Mouse (Mus musculus) forebrain, embryonic 14.5 days (tissue): ENCODE data around the gene Radil. TPM values are rescaled to one million over a fixed set of nuclear protein-coding genes. Genes with fewer than 3 reads are reported as not detected.

Experiments
- ATAC-seq: fragments of 200-750 bp; cut with Nextera tagmentation; 2 replicates; pipeline ENCODE4 v1.8.0; 2017; ENCODE audit warnings: mild to moderate bottlenecking, moderate library complexity
- DNase-seq: peaks from one replicate; pipeline ENCODE4 v3.0.0-alpha.2; 2015; ENCODE audit warnings: low spot score
- H3K27ac ChIP-seq: fragments of 300-500 bp; sonication (generic); 2 replicates; pipeline ENCODE4 v1.5.1; 2014; ENCODE audit warnings: low read depth, mild to moderate bottlenecking, control low read depth, low read length, moderate library complexity
- H3K27me3 ChIP-seq: fragments of 300-500 bp; sonication (generic); replicated peaks from 2 replicates; pipeline ENCODE4 v1.6.1; 2014; ENCODE audit warnings: low read length, control low read depth, mixed read lengths; ENCODE audit not compliant: control insufficient read depth, insufficient read depth
- H3K36me3 ChIP-seq: fragments of 300-500 bp; sonication (generic); 2 replicates; pipeline ENCODE4 v1.6.1; 2014; ENCODE audit warnings: low read length, control low read depth; ENCODE audit not compliant: control insufficient read depth, insufficient read depth
- H3K4me1 ChIP-seq: fragments of 300-500 bp; sonication (generic); 2 replicates; pipeline ENCODE4 v1.6.1; 2014; ENCODE audit warnings: antibody characterized with exemption, low read length, control low read depth; ENCODE audit not compliant: control insufficient read depth, insufficient read depth
- H3K4me2 ChIP-seq: fragments of 300-500 bp; sonication (generic); 2 replicates; pipeline ENCODE4 v1.6.1; 2014; ENCODE audit warnings: mild to moderate bottlenecking, control low read depth, low read length
- H3K4me3 ChIP-seq: fragments of 300-500 bp; sonication (generic); 2 replicates; pipeline ENCODE4 v1.5.1; 2014; ENCODE audit warnings: low read depth, low read length, control low read depth
- H3K9ac ChIP-seq: fragments of 300-500 bp; sonication (generic); 2 replicates; pipeline ENCODE4 v1.6.1; 2014; ENCODE audit warnings: mild to moderate bottlenecking, low read length, control low read depth, moderate library complexity
- H3K9me3 ChIP-seq: fragments of 300-500 bp; sonication (generic); replicated peaks from 2 replicates; pipeline ENCODE4 v1.6.1; 2016; ENCODE audit warnings: low read length, control low read depth, mixed read lengths; ENCODE audit not compliant: control insufficient read depth
- WGBS: fragments of 180-500 bp; shearing (Covaris S2); extraction: QIAGEN DNeasy Blood & Tissue Kit; methylation state at CpG from one replicate; pipeline ENCODE4 v1.1.7; 2014; 5-methylcytosine and 5-hydroxymethylcytosine counted together
- polyA plus RNA-seq: library from polyadenylated mRNA; unstranded; fragments of >200 nt; fragmentation: Nextera tagmentation; extraction: Ambion mirVana; gene quantifications from 2 replicates; pipeline ENCODE4 v1.2.1, GENCODE M21; 2014

Radil gene
- polyA plus RNA-seq, 1 experiment from 2014 or later, result 5.9 TPM

GRCm38 (mm10) chr5:142502414-142502813 lies 48.5 kb downstream of the Radil start:
- Histone ChIP-seq H3K36me3 (no peaks in the 10 kb centered on the region), H3K9me3 (no peaks in the 10 kb centered on the region), H3K27ac (no peak overlapping the region), H3K9ac (no peak overlapping the region), H3K4me1 (no peaks in the 10 kb centered on the region), H3K4me2 (no peak overlapping the region), H3K27me3 (no peaks in the 10 kb centered on the region), H3K4me3 (no peak overlapping the region)
- DNase-seq, result peak; percentile 91
- peak; percentile 90 for ATAC-seq
- WGBS, result 0% methylated on average over 3 of the region's 3 CpGs

- WGBS, result 79% methylated on average over 10 of the region's 10 CpGs
- Histone ChIP-seq H3K36me3 (no peaks in the 10 kb centered on the region), H3K4me2 (no peak overlapping the region), H3K27me3 (no peaks in the 10 kb centered on the region), H3K9ac (no peak overlapping the region), H3K4me1 (no peaks in the 10 kb centered on the region), H3K27ac (no peak overlapping the region), H3K4me3 (no peak overlapping the region), H3K9me3 (no peaks in the 10 kb centered on the region)
- no peak for DNase-seq
- ATAC-seq, result no peak
Observed at GRCm38 (mm10) chr5:142500918-142501317, 50.0 kb downstream of the Radil start.

- H3K4me1 ChIP-seq, result no peaks in the 10 kb centered on the region
- peak; percentile 60 for DNase-seq
- H3K4me3 ChIP-seq, result no peak overlapping the region
- no peaks in the 10 kb centered on the region for H3K27me3 ChIP-seq
- H3K36me3 ChIP-seq, result no peaks in the 10 kb centered on the region
- H3K4me2 ChIP-seq, result no peak overlapping the region
- no peak overlapping the region for H3K9ac ChIP-seq
- 27% methylated on average over 3 of the region's 3 CpGs for WGBS
- H3K9me3 ChIP-seq, result no peaks in the 10 kb centered on the region
- H3K27ac ChIP-seq, result no peak overlapping the region
- peak; percentile 43; the same call in 1 of the 2 replicates for ATAC-seq
Observed at GRCm38 (mm10) chr5:142498964-142499363, 51.9 kb downstream of the Radil start.

GRCm38 (mm10) chr5:142495321-142496096 lies 55.4 kb downstream of the Radil start:
- DNase-seq, result peak; percentile 31

GRCm38 (mm10) chr5:142493307-142493706 lies 57.6 kb downstream of the Radil start:
- DNase-seq (no peak), ATAC-seq (no peak)
- Histone ChIP-seq H3K4me2 (no peak overlapping the region), H3K4me3 (no peak overlapping the region), H3K4me1 (no peaks in the 10 kb centered on the region), H3K9ac (no peak overlapping the region), H3K27me3 (no peaks in the 10 kb centered on the region), H3K9me3 (no peaks in the 10 kb centered on the region), H3K36me3 (no peaks in the 10 kb centered on the region), H3K27ac (no peak overlapping the region)
- 90% methylated on average over 3 of the region's 3 CpGs for WGBS

More at GRCm38 (mm10) chr5:142495321-142496096, 55.4 kb downstream of the Radil start:
- H3K27ac ChIP-seq, result no peak overlapping the region
- 62% methylated on average over 10 of the region's 14 CpGs for WGBS
- no peak overlapping the region for H3K4me3 ChIP-seq
- H3K9me3 ChIP-seq, result no peaks in the 10 kb centered on the region
- ATAC-seq, result no peak
- no peaks in the 10 kb centered on the region for H3K4me1 ChIP-seq
- H3K9ac ChIP-seq, result no peak overlapping the region
- H3K4me2 ChIP-seq, result no peak overlapping the region
- H3K36me3 ChIP-seq, result no peaks in the 10 kb centered on the region
- no peaks in the 10 kb centered on the region for H3K27me3 ChIP-seq

- H3K27ac ChIP-seq, result no peak overlapping the region
- no peaks in the 10 kb centered on the region for H3K27me3 ChIP-seq
- H3K36me3 ChIP-seq, result no peaks in the 10 kb centered on the region
- no peaks in the 10 kb centered on the region for H3K4me1 ChIP-seq
- 75% methylated on average over 9 of the region's 9 CpGs for whole genome bisulfite sequencing
- no peak overlapping the region for H3K4me3 ChIP-seq
- ATAC-seq (no peak), DNase-seq (no peak)
- no peak overlapping the region for H3K9ac ChIP-seq
- H3K4me2 ChIP-seq, result no peak overlapping the region
- no peaks in the 10 kb centered on the region for H3K9me3 ChIP-seq
Observed at GRCm38 (mm10) chr5:142489955-142490707, 60.8 kb downstream of the Radil start.

GRCm38 (mm10) chr5:142486654-142487053 lies 64.2 kb downstream of the Radil start:
- Histone ChIP-seq H3K4me1 (no peaks in the 10 kb centered on the region), H3K27ac (no peak overlapping the region), H3K4me2 (no peak overlapping the region), H3K27me3 (no peaks in the 10 kb centered on the region), H3K9me3 (no peaks in the 10 kb centered on the region), H3K4me3 (no peak overlapping the region), H3K36me3 (no peaks in the 10 kb centered on the region), H3K9ac (no peak overlapping the region)
- no peak for DNase-seq
- no peak for ATAC-seq
- 77% methylated on average over 9 of the region's 9 CpGs for WGBS

- DNase-seq (no peak), ATAC-seq (no peak)
- Histone ChIP-seq H3K4me3 (no peak overlapping the region), H3K27ac (no peak overlapping the region), H3K36me3 (no peaks in the 10 kb centered on the region), H3K4me2 (no peak overlapping the region), H3K9me3 (no peaks in the 10 kb centered on the region), H3K9ac (no peak overlapping the region), H3K4me1 (no peaks in the 10 kb centered on the region; the same call in 1 of the 2 replicates), H3K27me3 (no peaks in the 10 kb centered on the region)
- 93% methylated on average over 5 of the region's 5 CpGs for WGBS
Observed at GRCm38 (mm10) chr5:142483581-142483980, 67.3 kb downstream of the Radil start.

GRCm38 (mm10) chr5:142482512-142482911 lies 68.4 kb downstream of the Radil start:
- no peak overlapping the region for H3K27ac ChIP-seq
- no peaks in the 10 kb centered on the region for H3K27me3 ChIP-seq
- no peaks in the 10 kb centered on the region for H3K36me3 ChIP-seq
- H3K9ac ChIP-seq, result no peak overlapping the region
- H3K9me3 ChIP-seq, result no peaks in the 10 kb centered on the region
- DNase-seq (no peak), ATAC-seq (no peak)
- no peaks in the 10 kb centered on the region; the same call in 1 of the 2 replicates for H3K4me1 ChIP-seq
- 58% methylated on average over 2 of the region's 2 CpGs for WGBS
- no peak overlapping the region for H3K4me2 ChIP-seq
- no peak overlapping the region for H3K4me3 ChIP-seq
